Mouse (Mus musculus) adrenal gland, postnatal 14 days (tissue): Measurements from ENCODE around the gene Tpst1. TPM values are rescaled to one million over a fixed set of nuclear protein-coding genes. Genes with fewer than 3 reads are reported as not detected.
A peak's percentile ranks its signal among the peaks of the same experiment; 100 is the strongest.
"Not testable (repeated sequence)": the region's sequence is repeated elsewhere in the genome, so short reads cannot be mapped to it uniquely, and the experiment has no call there.

Experiments
- DNase-seq: peaks from one replicate; pipeline ENCODE4 v3.0.0; 2021; ENCODE audit warnings: mixed read lengths
- long read RNA-seq, 2 experiments: library from polyadenylated mRNA; stranded (forward); transcript quantifications; one replicate each; pipeline ENCODE4 v2.0.0; 2021
- total RNA-seq: library from RNA; stranded (reverse); gene quantifications from 2 replicates; pipeline ENCODE4 v1.2.3, GENCODE M21; 2021

The Tpst1 gene
- 32.5 and 35.5 TPM in 2 replicates for total RNA-seq
- long read RNA-seq, experiment 1, transcript Tpst1-201 (6 exons, 2,050 nt) = major isoform, 66 of 78 reads
- long read RNA-seq, experiment 1, partial matches to known transcripts = 2 of 78 reads
- long read RNA-seq, experiment 1, other reads (novel, unspliced or antisense) = 10 of 78 reads
- long read RNA-seq, experiment 2, transcript Tpst1-201 (6 exons, 2,050 nt) = major isoform, 36 of 43 reads
- long read RNA-seq, experiment 2, partial matches to known transcripts = 2 of 43 reads
- long read RNA-seq, experiment 2, other reads (novel, unspliced or antisense) = 5 of 43 reads

- no peak for DNase-seq
These were observed at the start of gene Tpst1 for GRCm38 (mm10) chr5:130073026-130073425. Tpst1 (plus strand) TSS chr5:130073326.

GRCm38 (mm10) chr5:130023767-130024539 lies 49.2 kb upstream of the Tpst1 start:
- peak; percentile 94 for DNase-seq

GRCm38 (mm10) chr5:130027134-130027533 lies 46.0 kb upstream of the Tpst1 start:
- no peak for DNase-seq

GRCm38 (mm10) chr5:130027696-130028095 lies 45.4 kb upstream of the Tpst1 start:
- DNase-seq = peak; percentile 66

- peak; percentile 92 for DNase-seq
These were observed 43.8 kb upstream of the Tpst1 start, which contains the start of the genes Asl and Crcp for GRCm38 (mm10) chr5:130029142-130029897. Asl (minus strand) TSS chr5:130029247. Crcp (plus strand) TSS chr5:130029290.

DNA sequence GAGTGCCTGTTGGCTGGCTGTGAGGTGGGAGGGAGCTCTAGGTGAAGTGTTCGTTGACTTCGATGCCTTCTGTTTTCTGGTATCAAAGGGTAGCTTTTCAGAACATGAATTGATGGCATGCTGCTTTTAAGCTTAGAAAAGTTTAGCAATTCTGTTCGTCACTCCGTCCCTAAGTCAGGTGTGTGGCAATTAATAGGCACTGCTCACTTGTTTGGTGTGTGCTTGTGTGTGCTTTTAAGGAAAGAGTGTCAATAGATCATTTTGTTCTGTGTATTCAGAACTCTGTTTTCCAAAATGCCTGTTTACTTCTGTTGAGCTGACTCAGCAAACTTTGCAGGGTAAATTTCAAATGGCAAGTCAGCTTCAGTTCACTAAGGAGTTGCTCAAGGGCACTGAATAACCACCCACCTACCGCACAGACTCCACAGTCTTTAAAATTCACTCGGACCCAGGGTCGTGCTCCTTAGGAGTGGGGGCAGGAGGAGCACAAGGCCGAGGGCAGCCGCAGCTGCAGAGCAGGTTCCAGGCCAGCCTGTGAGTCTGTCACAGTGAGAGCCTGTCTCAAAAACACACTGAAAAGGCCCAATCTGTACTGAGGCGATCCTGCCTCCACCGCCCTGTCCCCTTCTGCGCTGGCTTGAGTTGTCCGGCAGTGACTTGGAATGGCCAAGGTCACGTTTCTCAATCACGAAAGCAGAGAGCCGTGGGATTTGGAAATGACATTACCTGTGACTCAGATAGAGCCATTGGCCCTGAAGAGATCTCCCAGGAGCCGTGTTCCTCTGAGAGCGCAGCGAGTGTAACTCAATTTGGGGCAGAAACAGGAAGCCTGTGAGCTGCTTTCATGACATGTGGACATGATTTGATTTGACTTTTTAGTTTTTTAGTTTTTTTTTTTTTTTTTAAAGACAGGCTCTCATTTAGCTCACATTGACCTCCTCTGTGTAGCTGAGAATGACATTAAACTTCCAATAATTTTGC lies 41.4 kb upstream of the Tpst1 start:
- DNase-seq = peak; percentile 81

DNA sequence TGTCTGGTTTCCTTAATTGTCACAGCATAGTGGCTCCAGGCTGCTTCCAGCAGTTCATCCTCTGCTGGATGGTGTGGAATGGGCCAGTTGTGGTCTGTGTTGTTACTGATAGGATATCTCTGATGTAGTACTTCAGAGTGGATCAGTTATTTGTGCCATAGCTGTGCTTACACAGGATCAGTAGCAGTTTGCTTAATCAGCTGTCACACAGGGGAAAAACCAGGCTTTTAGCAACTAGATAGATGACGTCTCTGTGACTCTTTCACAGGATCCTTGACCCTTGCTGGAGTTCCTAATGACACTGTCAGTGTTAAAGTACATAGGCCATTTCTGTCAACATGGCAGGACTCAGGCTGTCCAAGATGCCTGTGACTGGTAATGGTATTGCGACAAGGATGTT lies 39.3 kb upstream of the Tpst1 start:
- no peak for DNase-seq

DNA sequence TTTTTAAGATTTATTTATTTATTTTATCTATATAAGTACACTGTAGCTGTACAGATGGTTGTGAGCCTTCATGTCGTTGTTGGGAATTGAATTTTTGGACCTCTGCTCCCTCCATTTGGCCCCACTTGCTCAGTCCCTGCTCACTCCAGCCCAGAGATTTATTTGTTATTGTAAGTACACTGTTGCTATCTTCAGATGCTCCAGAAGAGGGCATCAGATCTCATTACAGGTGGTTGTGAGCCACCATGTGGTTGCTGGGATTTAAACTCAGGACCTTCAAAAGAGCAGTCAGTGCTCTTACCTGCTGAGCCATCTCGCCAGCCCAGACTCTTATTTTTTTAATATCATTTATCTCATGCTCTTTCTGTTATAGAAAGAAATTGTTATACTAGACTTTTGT lies 36.8 kb upstream of the Tpst1 start:
- DNase-seq = not testable (repeated sequence)

DNA sequence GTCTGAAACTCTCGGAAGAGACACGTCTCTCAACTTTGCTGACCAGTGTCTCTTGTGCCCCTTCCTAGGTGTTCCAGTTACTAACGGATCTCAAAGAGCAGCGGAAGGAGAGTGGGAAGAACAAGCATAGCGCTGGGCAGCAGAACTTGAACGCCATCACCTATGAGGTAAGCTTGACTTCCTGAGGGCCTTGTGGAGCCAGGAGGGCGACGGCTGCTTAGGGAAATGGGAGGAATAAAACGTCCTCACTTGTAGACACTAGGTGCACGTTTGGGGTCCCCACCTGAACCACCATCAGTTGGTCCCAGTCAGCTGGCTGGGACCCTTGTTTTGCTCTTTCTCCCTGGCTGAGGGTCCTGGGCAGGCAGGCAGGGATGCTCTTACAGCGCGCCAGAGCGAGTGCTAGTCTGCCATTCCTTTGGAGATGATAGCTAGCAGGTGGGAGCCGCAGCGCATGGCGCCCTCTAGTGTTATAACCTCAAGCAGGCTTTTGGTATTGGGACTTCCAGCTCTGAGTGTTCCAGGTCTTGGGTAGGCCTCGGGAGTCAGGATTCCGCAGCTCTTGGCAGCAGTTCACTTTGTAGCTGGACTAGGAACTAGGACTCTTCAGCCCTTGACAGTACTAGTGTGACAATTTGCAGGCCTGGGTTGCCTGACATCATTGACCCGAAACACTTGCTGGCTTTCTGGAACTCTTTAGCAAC lies 35.2 kb upstream of the Tpst1 start:
- DNase-seq = peak; percentile 83

GRCm38 (mm10) chr5:130040797-130041196 lies 32.3 kb upstream of the Tpst1 start:
- DNase-seq = no peak

DNA sequence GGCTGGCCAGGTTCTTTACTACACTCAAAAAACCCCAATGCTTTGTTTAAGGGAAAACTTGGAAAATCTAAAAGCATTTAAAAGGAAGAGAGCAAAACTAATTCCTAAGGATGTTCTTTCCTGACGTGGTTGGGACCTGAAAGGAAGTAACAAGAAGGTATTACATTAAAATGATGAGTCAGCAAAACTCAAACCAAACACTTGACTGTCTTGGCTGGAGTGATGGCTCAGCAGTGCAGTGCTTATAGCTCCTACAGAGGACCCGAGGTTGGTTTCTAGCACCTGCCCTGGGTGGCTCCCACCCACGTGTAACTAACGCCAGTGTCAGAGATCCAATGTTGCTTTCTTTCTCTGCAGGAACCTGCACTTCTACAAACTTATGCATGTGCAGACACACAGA lies 31.9 kb upstream of the Tpst1 start:
- no peak for DNase-seq

DNA sequence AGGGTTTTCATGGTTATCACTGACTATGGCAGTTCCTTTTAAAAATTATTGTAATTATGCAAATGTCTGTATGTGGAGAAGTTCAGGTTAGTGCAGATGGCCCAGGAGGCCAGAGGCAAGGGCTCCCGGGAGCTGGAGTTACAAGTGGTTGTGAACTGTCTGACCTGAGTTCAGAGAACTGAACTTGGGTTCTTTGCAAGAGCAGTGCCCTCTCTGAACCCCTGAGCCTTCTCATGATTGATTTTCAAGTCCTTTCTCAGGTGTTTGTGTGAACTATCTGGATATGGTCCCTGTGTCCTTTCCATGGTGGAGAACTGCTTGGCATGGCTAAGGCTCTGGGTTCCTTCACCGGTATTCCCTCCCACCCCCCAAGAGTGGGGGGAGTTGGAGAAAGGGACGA lies 29.4 kb upstream of the Tpst1 start:
- no peak for DNase-seq

GRCm38 (mm10) chr5:130044201-130044695 lies 28.9 kb upstream of the Tpst1 start:
- DNase-seq = peak; percentile 80

GRCm38 (mm10) chr5:130046100-130046499 lies 27.0 kb upstream of the Tpst1 start:
- DNase-seq = no peak

GRCm38 (mm10) chr5:130046589-130046988 lies 26.5 kb upstream of the Tpst1 start:
- no peak for DNase-seq

- DNase-seq = no peak
These were observed 26.1 kb upstream of the Tpst1 start for GRCm38 (mm10) chr5:130047013-130047412.

- DNase-seq = no peak
These were observed 24.2 kb upstream of the Tpst1 start for GRCm38 (mm10) chr5:130048786-130049520.

DNA sequence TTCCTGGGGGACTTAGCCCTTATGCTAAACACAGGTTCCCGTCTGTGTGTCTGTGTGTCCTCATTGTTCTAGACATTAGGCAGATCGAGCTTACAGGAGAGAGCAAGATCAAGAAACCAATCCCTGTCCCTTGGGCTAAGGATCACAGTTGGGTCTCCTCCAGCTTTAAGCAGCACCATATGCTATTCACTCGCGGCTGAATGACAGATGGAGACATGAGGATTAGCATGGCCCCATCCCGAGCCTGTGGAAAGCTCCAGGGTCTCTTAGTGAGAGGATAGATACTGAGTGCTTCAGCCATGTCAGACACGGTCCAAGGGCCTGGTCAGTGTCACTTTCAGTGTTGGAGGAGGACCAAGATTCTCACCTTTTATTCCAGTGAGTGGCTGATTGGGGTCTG lies 22.7 kb upstream of the Tpst1 start:
- DNase-seq = no peak

GRCm38 (mm10) chr5:130051073-130051860 lies 21.9 kb upstream of the Tpst1 start:
- DNase-seq = no peak
